Mouse (Mus musculus): ENCODE data around the gene Gamt.

Gamt gene

GRCm38 (mm10) chr10:80285222-80286070, 24.6 kb upstream of the Gamt start:
- DNase-seq (ENCODE audit: low spot score): no peak

- DNase-seq (ENCODE audit: low spot score): no peak
These were observed 21.9 kb upstream of the Gamt start for GRCm38 (mm10) chr10:80282481-80283441.

- DNase-seq (ENCODE audit: low spot score): no peak
These were observed 21.1 kb upstream of the Gamt start for GRCm38 (mm10) chr10:80281921-80282371.

GRCm38 (mm10) chr10:80281304-80281703, 20.5 kb upstream of the Gamt start:
- DNase-seq (ENCODE audit: low spot score): no peak

- no peak for DNase-seq (ENCODE audit: low spot score)
These were observed 18.5 kb upstream of the Gamt start for GRCm38 (mm10) chr10:80279273-80279672.

- DNase-seq (ENCODE audit: low spot score): no peak
These were observed 17.6 kb upstream of the Gamt start for GRCm38 (mm10) chr10:80278390-80278789.

GRCm38 (mm10) chr10:80276238-80276637, 15.4 kb upstream of the Gamt start:
- DNase-seq (ENCODE audit: low spot score): no peak

GRCm38 (mm10) chr10:80273847-80274246, 13.0 kb upstream of the Gamt start:
- no peak for DNase-seq (ENCODE audit: low spot score)

GRCm38 (mm10) chr10:80271870-80272585, 11.2 kb upstream of the Gamt start:
- no peak for DNase-seq (ENCODE audit: low spot score)

GRCm38 (mm10) chr10:80271186-80271843, 10.5 kb upstream of the Gamt start:
- DNase-seq (ENCODE audit: low spot score): no peak

- DNase-seq (ENCODE audit: low spot score): no peak
These were observed 9.9 kb upstream of the Gamt start for GRCm38 (mm10) chr10:80270734-80271181.

- no peak for DNase-seq (ENCODE audit: low spot score)
These were observed 9.3 kb upstream of the Gamt start for GRCm38 (mm10) chr10:80270099-80270498.

GRCm38 (mm10) chr10:80265149-80265486, 4.3 kb upstream of the Gamt start:
- DNase-seq (ENCODE audit: low spot score): no peak

GRCm38 (mm10) chr10:80264341-80265148, 3.7 kb upstream of the Gamt start:
- DNase-seq (ENCODE audit: low spot score): peak; percentile 99

- no peak for DNase-seq (ENCODE audit: low spot score)
These were observed 2.1 kb upstream of the Gamt start for GRCm38 (mm10) chr10:80262776-80263365.

- no peak for DNase-seq (ENCODE audit: low spot score)
These were observed 1.4 kb upstream of the Gamt start for GRCm38 (mm10) chr10:80262169-80262568.

- peak; percentile 89 for DNase-seq (ENCODE audit: low spot score)
These were observed 765 bp upstream of the Gamt start for GRCm38 (mm10) chr10:80261585-80261968.

GRCm38 (mm10) chr10:80259861-80260641, 761 bp downstream of the Gamt start:
- peak; percentile 71 for DNase-seq (ENCODE audit: low spot score)

GRCm38 (mm10) chr10:80259463-80259805, 1.4 kb downstream of the Gamt start:
- DNase-seq (ENCODE audit: low spot score): no peak
